Mouse (Mus musculus) kidney, embryonic 14.5 days (tissue): ENCODE measurements around the gene Gm6657. TPM values are rescaled to one million over a fixed set of nuclear protein-coding genes. Genes with fewer than 3 reads are reported as not detected.

Experiments
- ATAC-seq: fragments of 200-750 bp; cut with Nextera tagmentation; 2 replicates; pipeline ENCODE4 v1.8.0; 2017; ENCODE audit warnings: moderate number of reproducible peaks, mild to moderate bottlenecking, moderate TSS enrichment, moderate library complexity; ENCODE audit not compliant: low FRiP score, low TSS enrichment
- H3K27ac ChIP-seq: fragments of 300-500 bp; sonication (generic); 2 replicates; pipeline ENCODE4 v1.5.1; 2014; ENCODE audit warnings: low read depth, mild to moderate bottlenecking, low read length, moderate library complexity, mixed read lengths
- H3K27me3 ChIP-seq: fragments of 300-500 bp; sonication (generic); 2 replicates; pipeline ENCODE4 v1.6.1; 2014; ENCODE audit warnings: mild to moderate bottlenecking, low read length; ENCODE audit not compliant: control insufficient read depth, insufficient read depth
- H3K36me3 ChIP-seq: fragments of 300-500 bp; sonication (generic); 2 replicates; pipeline ENCODE4 v1.6.1; 2014; ENCODE audit warnings: low read length, mixed read lengths; ENCODE audit not compliant: control insufficient read depth, insufficient read depth
- H3K4me1 ChIP-seq: fragments of 300-500 bp; sonication (generic); 2 replicates; pipeline ENCODE4 v1.6.1; 2014; ENCODE audit warnings: low read length, mixed read lengths; ENCODE audit not compliant: control insufficient read depth, insufficient read depth
- H3K4me2 ChIP-seq: fragments of 300-500 bp; sonication (generic); replicated peaks from 2 replicates; pipeline ENCODE4 v1.6.1; 2014; ENCODE audit warnings: low read depth, mild to moderate bottlenecking, low read length
- H3K4me3 ChIP-seq: fragments of 300-500 bp; sonication (generic); 2 replicates; pipeline ENCODE4 v1.5.1; 2014; ENCODE audit warnings: mild to moderate bottlenecking, low read length
- H3K9ac ChIP-seq: fragments of 300-500 bp; sonication (generic); 2 replicates; pipeline ENCODE4 v1.6.1; 2014; ENCODE audit warnings: low read depth, mild to moderate bottlenecking, low read length, moderate library complexity
- H3K9me3 ChIP-seq: fragments of 300-500 bp; sonication (generic); 2 replicates; pipeline ENCODE4 v1.6.1; 2016; ENCODE audit warnings: low read length; ENCODE audit not compliant: control insufficient read depth
- WGBS: fragments of 180-500 bp; shearing (Covaris S2); extraction: QIAGEN DNeasy Blood & Tissue Kit; methylation state at CpG from one replicate; pipeline ENCODE4 v1.1.7; 2014; 5-methylcytosine and 5-hydroxymethylcytosine counted together
- polyA plus RNA-seq: library from polyadenylated mRNA; unstranded; fragments of >200 nt; fragmentation: Nextera tagmentation; extraction: Ambion mirVana; gene quantifications from 2 replicates; pipeline ENCODE4 v1.2.1, GENCODE M21; 2014

Gm6657 gene
- not detected in 2 replicates for polyA plus RNA-seq

DNA sequence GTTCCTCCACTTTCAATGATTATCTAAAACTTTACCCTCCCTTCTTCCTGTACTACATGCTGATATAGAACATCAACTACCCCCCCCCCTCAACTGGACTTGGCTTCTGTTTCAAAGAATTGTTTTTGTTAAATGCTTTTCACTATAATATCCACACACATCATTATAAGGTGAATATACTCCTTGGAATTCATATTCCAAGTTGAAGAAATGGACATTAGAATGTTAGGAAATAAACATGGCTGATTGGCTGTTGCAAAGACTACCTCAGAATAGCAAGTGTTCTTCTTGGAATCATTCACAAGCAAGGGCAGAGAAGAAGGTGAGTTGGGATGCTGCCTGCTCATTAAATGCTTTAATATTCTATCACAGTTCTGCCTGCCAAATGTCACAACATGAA, at the start of gene Gm6657:
Gene Gm6657 (plus strand): TSS at position 301 of the 400 bp plus-strand sequence.
- no peaks in the 10 kb centered on the region for H3K36me3 ChIP-seq
- H3K9ac ChIP-seq: no peak within 1 kb of the TSS
- no peak within 1 kb of the TSS for H3K27ac ChIP-seq
- no peak within 1 kb of the TSS for H3K4me2 ChIP-seq
- no peak within 1 kb of the TSS for H3K4me3 ChIP-seq
- H3K9me3 ChIP-seq: no peaks in the 10 kb centered on the region
- no peaks in the 10 kb centered on the region for H3K27me3 ChIP-seq
- no peak for ATAC-seq
- H3K4me1 ChIP-seq: no peaks in the 10 kb centered on the region

DNA sequence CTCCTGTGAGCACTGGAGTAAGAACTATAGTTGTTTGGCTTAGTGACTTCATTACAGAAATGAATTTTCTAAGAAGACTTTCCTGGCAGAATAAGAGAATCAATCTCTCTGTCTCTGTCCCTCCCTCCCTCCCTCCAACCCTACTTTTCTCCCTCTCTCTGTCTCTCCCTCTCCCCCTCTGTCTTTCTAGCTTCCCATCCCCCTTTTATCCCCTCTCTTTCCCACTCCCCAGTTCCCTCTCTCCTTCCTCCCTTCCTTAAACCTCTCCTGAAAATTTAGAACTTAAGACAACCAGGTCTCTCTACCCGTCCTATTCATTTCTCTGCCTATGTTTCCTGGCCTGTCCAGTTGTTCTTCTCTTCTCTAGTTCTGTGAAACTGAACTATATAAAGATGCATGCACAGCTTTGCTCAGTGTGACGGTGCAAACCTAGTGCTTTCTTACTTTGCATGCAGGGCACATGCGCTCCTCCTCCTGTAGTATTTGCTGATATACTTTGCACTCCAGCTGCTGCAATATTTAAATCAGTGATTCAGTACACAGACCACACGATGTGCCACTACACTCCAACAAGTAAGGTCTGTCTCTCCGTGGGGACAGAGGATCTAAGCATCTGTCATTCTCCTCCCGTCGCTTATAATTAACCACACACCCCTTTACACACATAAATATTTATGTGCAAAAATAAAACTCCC, 40.6 kb upstream of the Gm6657 start:
- H3K4me3 ChIP-seq: no peak overlapping the region
- H3K9me3 ChIP-seq: no peaks in the 10 kb centered on the region
- no peak overlapping the region for H3K4me2 ChIP-seq
- H3K27me3 ChIP-seq: no peaks in the 10 kb centered on the region
- H3K9ac ChIP-seq: no peak overlapping the region
- no peak for ATAC-seq
- H3K27ac ChIP-seq: no peak overlapping the region
- WGBS: 35% methylated on average over 7 of the region's 7 CpGs
- no peaks in the 10 kb centered on the region for H3K36me3 ChIP-seq
- H3K4me1 ChIP-seq: no peaks in the 10 kb centered on the region

DNA sequence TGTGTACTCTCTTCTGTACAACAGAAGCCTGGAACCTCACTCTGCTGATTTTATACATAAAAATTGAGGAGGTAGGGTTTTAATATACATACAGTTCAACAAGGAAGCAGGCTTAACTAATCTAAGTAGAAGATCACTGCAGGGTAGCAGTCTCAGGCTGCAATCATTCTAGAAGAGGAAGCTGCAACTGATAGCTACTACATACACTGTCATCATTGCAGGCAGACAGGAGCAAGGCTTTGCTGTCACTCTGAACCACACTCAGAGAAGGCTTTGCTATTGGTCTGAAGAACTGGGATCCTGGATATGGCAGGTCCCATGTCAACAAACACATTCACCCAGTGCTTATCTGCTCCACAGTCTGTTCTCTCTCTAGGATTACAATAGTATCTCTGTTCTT, 23.9 kb upstream of the Gm6657 start:
- Histone ChIP-seq H3K4me1 (no peaks in the 10 kb centered on the region), H3K4me3 (no peak overlapping the region), H3K36me3 (no peaks in the 10 kb centered on the region), H3K9ac (no peak overlapping the region), H3K27ac (no peak overlapping the region), H3K9me3 (no peaks in the 10 kb centered on the region), H3K27me3 (no peaks in the 10 kb centered on the region), H3K4me2 (no peak overlapping the region)
- no peak for ATAC-seq

DNA sequence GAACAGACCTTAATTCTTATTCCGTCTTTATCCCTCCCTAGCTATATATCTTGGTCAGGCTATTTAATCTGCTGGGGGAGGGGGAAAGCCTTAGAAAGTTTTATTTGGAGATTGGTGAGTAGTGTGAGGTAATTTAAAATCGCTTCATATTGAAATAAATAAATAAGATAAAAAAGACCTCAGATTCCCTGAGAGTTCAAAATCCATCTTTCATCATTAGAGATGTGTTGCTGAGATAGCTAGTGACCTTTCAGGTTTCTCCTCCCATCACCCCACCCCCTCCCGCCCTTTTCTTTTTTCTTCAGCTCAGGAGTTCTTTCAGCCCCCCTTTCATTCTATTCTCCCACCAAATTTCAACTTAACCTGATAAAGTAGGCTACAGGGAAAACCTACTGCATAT, 20.1 kb upstream of the Gm6657 start:
- ATAC-seq: no peak
- no peak overlapping the region for H3K4me2 ChIP-seq
- H3K4me3 ChIP-seq: no peak overlapping the region
- 65% methylated on average over 3 of the region's 3 CpGs for WGBS
- H3K36me3 ChIP-seq: no peaks in the 10 kb centered on the region
- H3K4me1 ChIP-seq: no peaks in the 10 kb centered on the region
- no peaks in the 10 kb centered on the region for H3K9me3 ChIP-seq
- no peak overlapping the region for H3K9ac ChIP-seq
- no peaks in the 10 kb centered on the region for H3K27me3 ChIP-seq
- no peak overlapping the region for H3K27ac ChIP-seq

DNA sequence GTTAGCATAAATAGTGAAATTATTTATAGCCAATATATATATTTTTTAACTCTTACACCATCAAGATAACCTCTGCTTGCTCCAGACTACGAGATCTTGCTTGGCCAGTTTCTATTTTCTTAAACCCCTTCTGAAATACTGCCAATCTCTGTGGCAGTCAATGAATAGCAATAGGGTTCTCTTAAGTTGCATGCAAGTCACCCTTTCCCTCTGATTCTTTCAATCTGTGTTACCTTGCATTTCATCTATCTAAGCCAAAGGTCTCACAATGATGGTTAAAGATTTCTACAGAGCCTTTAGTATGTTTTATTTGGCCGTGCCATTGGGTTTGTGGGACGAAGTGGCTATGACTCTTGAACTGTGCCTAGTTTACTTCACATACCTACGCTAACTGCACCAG, 19.4 kb upstream of the Gm6657 start:
- WGBS: 89% methylated on average over 4 of the region's 4 CpGs
- H3K4me2 ChIP-seq: no peak overlapping the region
- H3K9me3 ChIP-seq: no peaks in the 10 kb centered on the region
- no peak overlapping the region for H3K4me3 ChIP-seq
- H3K9ac ChIP-seq: no peak overlapping the region
- ATAC-seq: no peak
- H3K27me3 ChIP-seq: no peaks in the 10 kb centered on the region
- no peaks in the 10 kb centered on the region for H3K36me3 ChIP-seq
- H3K4me1 ChIP-seq: no peaks in the 10 kb centered on the region
- H3K27ac ChIP-seq: no peak overlapping the region

DNA sequence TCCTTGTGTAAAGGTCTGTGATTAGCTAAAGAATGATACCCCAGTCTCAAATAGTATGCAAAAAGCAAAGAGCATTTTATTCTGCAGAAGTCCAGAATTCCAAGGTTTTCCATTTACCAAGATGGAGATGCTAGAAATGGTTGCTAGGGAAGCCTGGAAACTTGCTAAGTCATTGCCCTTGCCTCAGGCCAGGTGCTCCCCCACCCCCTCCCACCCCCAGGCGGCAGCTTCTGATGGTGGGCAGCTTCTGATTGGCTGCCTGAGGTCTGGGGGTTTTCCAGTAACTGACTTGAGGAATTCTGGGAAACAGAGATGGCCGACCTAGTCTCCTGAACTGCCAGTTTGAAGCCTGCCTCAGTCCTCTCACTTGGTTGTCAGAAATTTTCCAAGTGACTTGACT, 12.6 kb upstream of the Gm6657 start:
- no peak overlapping the region for H3K4me2 ChIP-seq
- 82% methylated on average over 2 of the region's 2 CpGs for WGBS
- H3K36me3 ChIP-seq: no peaks in the 10 kb centered on the region
- no peaks in the 10 kb centered on the region for H3K27me3 ChIP-seq
- ATAC-seq: no peak
- no peaks in the 10 kb centered on the region for H3K9me3 ChIP-seq
- no peak overlapping the region for H3K27ac ChIP-seq
- H3K4me3 ChIP-seq: no peak overlapping the region
- no peaks in the 10 kb centered on the region for H3K4me1 ChIP-seq
- no peak overlapping the region for H3K9ac ChIP-seq

DNA sequence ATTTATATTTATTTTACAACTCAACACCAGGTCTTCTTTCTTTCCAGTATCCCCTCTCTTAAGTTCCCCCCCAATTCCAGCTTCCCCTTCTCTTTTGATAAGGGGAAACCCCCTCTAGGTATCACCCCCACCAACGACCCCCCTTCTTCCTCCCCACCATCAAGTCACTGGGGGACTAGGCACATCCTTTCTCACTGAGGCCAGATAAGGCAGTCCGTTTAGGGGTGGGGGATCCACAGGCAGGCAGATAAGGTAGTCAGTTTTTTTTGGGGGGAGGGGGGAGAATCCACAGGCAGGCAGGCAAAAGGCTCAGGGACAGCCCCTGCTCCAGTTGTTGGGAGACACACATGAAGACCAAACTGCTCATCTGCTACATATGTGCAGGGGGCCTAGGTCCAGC, 1.3 kb downstream of the Gm6657 start:
- no peak overlapping the region for H3K4me3 ChIP-seq
- no peaks in the 10 kb centered on the region for H3K9me3 ChIP-seq
- no peak for ATAC-seq
- no peak overlapping the region for H3K27ac ChIP-seq
- H3K36me3 ChIP-seq: no peaks in the 10 kb centered on the region
- no peaks in the 10 kb centered on the region for H3K27me3 ChIP-seq
- no peak overlapping the region for H3K9ac ChIP-seq
- no peaks in the 10 kb centered on the region for H3K4me1 ChIP-seq
- H3K4me2 ChIP-seq: no peak overlapping the region
- WGBS: 65% methylated on average over 2 of the region's 2 CpGs

DNA sequence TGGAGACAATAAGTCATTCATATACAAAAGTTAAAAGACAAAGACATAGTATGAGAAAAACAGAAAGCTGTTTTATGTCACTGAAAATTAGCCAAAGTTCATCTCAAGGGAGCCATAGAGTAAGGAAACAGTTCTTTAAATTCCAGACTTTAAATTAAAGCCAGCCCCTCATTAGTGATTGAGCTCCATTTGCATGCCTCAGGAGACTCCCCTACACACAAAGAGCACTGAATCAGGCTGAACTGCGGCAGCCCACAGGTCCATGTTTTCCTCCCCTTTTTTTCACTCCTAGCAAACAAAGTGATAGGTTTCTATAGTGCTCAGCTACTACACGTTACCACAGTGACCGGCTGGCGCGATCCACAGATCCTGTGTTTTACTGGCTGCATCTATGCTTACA, 9.6 kb downstream of the Gm6657 start:
- H3K4me1 ChIP-seq: no peaks in the 10 kb centered on the region
- H3K4me2 ChIP-seq: no peak overlapping the region
- H3K9me3 ChIP-seq: no peaks in the 10 kb centered on the region
- no peak overlapping the region for H3K27ac ChIP-seq
- no peaks in the 10 kb centered on the region for H3K36me3 ChIP-seq
- no peak overlapping the region for H3K9ac ChIP-seq
- H3K4me3 ChIP-seq: no peak overlapping the region
- ATAC-seq: no peak
- WGBS: 60% methylated on average over 5 of the region's 5 CpGs
- H3K27me3 ChIP-seq: no peaks in the 10 kb centered on the region

DNA sequence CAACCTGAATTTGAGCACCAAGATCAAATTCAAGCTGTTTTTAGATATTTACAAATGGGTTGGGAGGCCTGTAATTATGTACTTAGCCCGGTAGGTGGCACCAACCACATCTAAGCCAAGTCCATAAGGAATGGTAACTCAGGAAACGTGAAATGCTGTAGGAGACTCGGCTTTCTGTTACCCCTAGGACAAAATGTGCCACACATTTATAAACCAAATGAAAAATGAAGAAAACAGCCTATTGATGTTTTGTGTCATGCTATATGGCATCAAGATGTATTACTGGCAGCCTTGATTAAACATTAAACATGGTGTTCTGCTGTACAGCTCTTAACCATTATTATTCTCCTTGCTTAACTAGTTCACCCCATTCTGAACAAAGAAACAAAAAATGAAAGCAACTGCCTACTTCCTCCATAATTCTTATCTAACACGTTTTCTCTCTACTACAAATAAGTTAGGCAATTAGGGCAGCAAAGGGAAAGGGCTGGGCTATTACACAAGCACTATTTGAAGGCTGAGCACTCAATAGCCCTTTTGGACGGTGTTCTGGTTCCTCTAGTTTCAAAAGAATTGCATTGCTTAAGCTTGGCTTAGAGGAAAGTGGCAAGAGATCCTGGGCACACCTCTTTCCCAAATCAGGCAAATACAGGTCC, 12.0 kb downstream of the Gm6657 start:
- 6% methylated on average over 5 of the region's 5 CpGs for WGBS
- H3K9ac ChIP-seq: no peak overlapping the region
- H3K36me3 ChIP-seq: no peaks in the 10 kb centered on the region
- no peaks in the 10 kb centered on the region for H3K27me3 ChIP-seq
- H3K9me3 ChIP-seq: no peaks in the 10 kb centered on the region
- H3K4me3 ChIP-seq: no peak overlapping the region; the same call in 1 of the 2 replicates
- peak; percentile 60; the same call in 1 of the 2 replicates for ATAC-seq
- H3K4me1 ChIP-seq: no peaks in the 10 kb centered on the region
- no peak overlapping the region for H3K27ac ChIP-seq
- H3K4me2 ChIP-seq: peak overlapping the region; percentile 27; the same call in 1 of the 2 replicates
